Mouse (Mus musculus): Measurements from ENCODE around the gene Olfr1393. TPM values are rescaled to one million over a fixed set of nuclear protein-coding genes. Genes with fewer than 3 reads are reported as not detected.

Gene Olfr1393
- polyA plus RNA-seq, 1 experiment from 2014 or later = not detected

- no peak for ATAC-seq
- Histone ChIP-seq H3K36me3 (ENCODE audit: control insufficient read depth, insufficient read depth, low read length) (peaks cover 2% of the 10 kb centered on the region; the same call in 1 of the 2 replicates), H3K9ac (ENCODE audit: low read depth, low read length) (peak overlapping the region; percentile 82), H3K9me3 (replicated peaks; ENCODE audit: control insufficient read depth, low read length, poor library complexity, severe bottlenecking) (no peaks in the 10 kb centered on the region), H3K4me1 (ENCODE audit: control insufficient read depth, insufficient read depth, low read length) (peaks cover 34% of the 10 kb centered on the region), H3K27ac (ENCODE audit: low read length) (0 out of 2 replicates have a peak overlapping the region, but pooled peaks have one; percentile 60), H3K27me3 (ENCODE audit: control insufficient read depth, insufficient read depth, low read depth, low read length) (no peaks in the 10 kb centered on the region), H3K4me3 (ENCODE audit: low read depth, low read length) (peak overlapping the region; percentile 60), H3K4me2 (ENCODE audit: low read length) (peak overlapping the region; percentile 95)
- WGBS = 35% methylated on average over 10 of the region's 10 CpGs
Measured at GRCm38 (mm10) chr11:49249811-49250421, 28.2 kb upstream of the Olfr1393 start.

- peak; percentile 88 for ATAC-seq
- Histone ChIP-seq H3K4me3 (ENCODE audit: low read depth, low read length) (peak overlapping the region; percentile 60), H3K9ac (ENCODE audit: low read depth, low read length) (peak overlapping the region; percentile 82), H3K4me1 (ENCODE audit: control insufficient read depth, insufficient read depth, low read length) (peaks cover 27% of the 10 kb centered on the region), H3K27me3 (ENCODE audit: control insufficient read depth, insufficient read depth, low read depth, low read length) (no peaks in the 10 kb centered on the region), H3K4me2 (ENCODE audit: low read length) (peak overlapping the region; percentile 95), H3K36me3 (ENCODE audit: control insufficient read depth, insufficient read depth, low read length) (peaks cover 2% of the 10 kb centered on the region; the same call in 1 of the 2 replicates), H3K9me3 (replicated peaks; ENCODE audit: control insufficient read depth, low read length, poor library complexity, severe bottlenecking) (no peaks in the 10 kb centered on the region), H3K27ac (ENCODE audit: low read length) (peak overlapping the region; percentile 60)
- WGBS = 2% methylated on average over 41 of the region's 45 CpGs
Measured at GRCm38 (mm10) chr11:49250422-49251379, 27.4 kb upstream of the Olfr1393 start.

DNA sequence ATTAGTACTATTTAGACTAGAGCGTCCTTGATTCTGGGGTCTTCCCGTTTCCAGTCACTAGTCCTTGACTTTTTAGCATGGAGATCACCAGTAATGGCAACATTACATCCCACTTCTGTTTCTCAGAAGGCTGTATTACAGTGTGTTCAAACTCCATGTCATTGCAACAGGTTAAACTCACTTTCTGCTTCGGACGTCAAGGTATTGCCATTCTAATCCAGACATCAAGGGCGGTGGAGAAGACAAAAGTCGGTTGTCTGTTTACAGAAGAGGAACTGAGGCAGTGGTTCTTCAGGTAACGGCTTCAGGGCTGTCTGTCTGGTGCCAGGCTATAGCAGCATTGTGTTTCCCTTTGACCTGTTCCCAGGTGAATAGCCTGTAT is 26.7 kb upstream of the Olfr1393 start:
- Histone ChIP-seq H3K27ac (ENCODE audit: low read length) (no peak overlapping the region), H3K4me1 (ENCODE audit: control insufficient read depth, insufficient read depth, low read length) (peaks cover 21% of the 10 kb centered on the region), H3K4me2 (ENCODE audit: low read length) (peak overlapping the region; percentile 95), H3K4me3 (ENCODE audit: low read depth, low read length) (no peak overlapping the region), H3K9me3 (replicated peaks; ENCODE audit: control insufficient read depth, low read length, poor library complexity, severe bottlenecking) (no peaks in the 10 kb centered on the region), H3K36me3 (ENCODE audit: control insufficient read depth, insufficient read depth, low read length) (peaks cover 2% of the 10 kb centered on the region; the same call in 1 of the 2 replicates), H3K27me3 (ENCODE audit: control insufficient read depth, insufficient read depth, low read depth, low read length) (no peaks in the 10 kb centered on the region), H3K9ac (ENCODE audit: low read depth, low read length) (no peak overlapping the region)
- 77% methylated on average over 7 of the region's 7 CpGs for WGBS
- no peak for ATAC-seq

- Histone ChIP-seq H3K9me3 (replicated peaks; ENCODE audit: control insufficient read depth, low read length, poor library complexity, severe bottlenecking) (no peaks in the 10 kb centered on the region), H3K27me3 (ENCODE audit: control insufficient read depth, insufficient read depth, low read depth, low read length) (no peaks in the 10 kb centered on the region), H3K27ac (ENCODE audit: low read length) (no peak overlapping the region), H3K4me3 (ENCODE audit: low read depth, low read length) (no peak overlapping the region), H3K4me1 (ENCODE audit: control insufficient read depth, insufficient read depth, low read length) (peaks cover 17% of the 10 kb centered on the region), H3K4me2 (ENCODE audit: low read length) (no peak overlapping the region), H3K9ac (ENCODE audit: low read depth, low read length) (no peak overlapping the region), H3K36me3 (ENCODE audit: control insufficient read depth, insufficient read depth, low read length) (peaks cover 2% of the 10 kb centered on the region; the same call in 1 of the 2 replicates)
- 94% methylated on average over 5 of the region's 5 CpGs for WGBS
- no peak for ATAC-seq
Measured at GRCm38 (mm10) chr11:49252048-49252447, 26.1 kb upstream of the Olfr1393 start.

GRCm38 (mm10) chr11:49253035-49253434 is 25.1 kb upstream of the Olfr1393 start:
- ATAC-seq = no peak
- 97% methylated on average over 6 of the region's 6 CpGs for WGBS

DNA sequence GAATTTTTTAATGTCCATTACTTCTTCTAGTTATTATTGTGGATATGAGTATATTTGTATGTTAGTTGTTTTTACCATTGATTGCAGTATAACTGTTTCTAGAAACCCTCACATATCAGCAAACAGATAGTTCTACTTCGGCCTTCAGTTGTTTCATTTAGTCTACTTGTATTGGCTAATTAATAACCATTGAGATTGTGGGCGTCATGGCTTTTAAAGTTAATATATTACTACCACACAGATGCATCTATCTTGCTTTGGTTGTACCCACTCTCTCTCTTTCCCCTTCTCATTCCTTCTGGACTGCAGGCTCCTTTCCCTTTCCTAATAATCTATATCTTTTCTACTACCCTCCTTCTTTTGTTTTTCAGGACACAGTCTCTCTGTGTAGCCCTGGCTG is 18.8 kb upstream of the Olfr1393 start:
- no peak overlapping the region for H3K4me2 ChIP-seq (ENCODE audit: low read length)
- H3K9ac ChIP-seq (ENCODE audit: low read depth, low read length) = no peak overlapping the region
- no peak overlapping the region for H3K27ac ChIP-seq (ENCODE audit: low read length)
- WGBS = 97% methylated on average over 2 of the region's 2 CpGs
- H3K36me3 ChIP-seq (ENCODE audit: control insufficient read depth, insufficient read depth, low read length) = peaks cover 8% of the 10 kb centered on the region
- H3K4me1 ChIP-seq (ENCODE audit: control insufficient read depth, insufficient read depth, low read length) = no peaks in the 10 kb centered on the region
- ATAC-seq = no peak
- H3K4me3 ChIP-seq (ENCODE audit: low read depth, low read length) = no peak overlapping the region
- H3K27me3 ChIP-seq (ENCODE audit: control insufficient read depth, insufficient read depth, low read depth, low read length) = no peaks in the 10 kb centered on the region
- H3K9me3 ChIP-seq (replicated peaks; ENCODE audit: control insufficient read depth, low read length, poor library complexity, severe bottlenecking) = no peaks in the 10 kb centered on the region

More at GRCm38 (mm10) chr11:49253035-49253434, 25.1 kb upstream of the Olfr1393 start:
- Histone ChIP-seq H3K27me3 (ENCODE audit: control insufficient read depth, insufficient read depth, low read depth, low read length) (no peaks in the 10 kb centered on the region), H3K4me3 (ENCODE audit: low read depth, low read length) (no peak overlapping the region), H3K4me2 (ENCODE audit: low read length) (no peak overlapping the region), H3K9ac (ENCODE audit: low read depth, low read length) (no peak overlapping the region), H3K4me1 (ENCODE audit: control insufficient read depth, insufficient read depth, low read length) (peaks cover 17% of the 10 kb centered on the region), H3K27ac (ENCODE audit: low read length) (no peak overlapping the region), H3K36me3 (ENCODE audit: control insufficient read depth, insufficient read depth, low read length) (peaks cover 2% of the 10 kb centered on the region; the same call in 1 of the 2 replicates), H3K9me3 (replicated peaks; ENCODE audit: control insufficient read depth, low read length, poor library complexity, severe bottlenecking) (no peaks in the 10 kb centered on the region)

GRCm38 (mm10) chr11:49259829-49260228 is 18.3 kb upstream of the Olfr1393 start:
- Histone ChIP-seq H3K9ac (ENCODE audit: low read depth, low read length) (no peak overlapping the region), H3K4me3 (ENCODE audit: low read depth, low read length) (no peak overlapping the region), H3K9me3 (replicated peaks; ENCODE audit: control insufficient read depth, low read length, poor library complexity, severe bottlenecking) (no peaks in the 10 kb centered on the region), H3K4me1 (ENCODE audit: control insufficient read depth, insufficient read depth, low read length) (no peaks in the 10 kb centered on the region), H3K27me3 (ENCODE audit: control insufficient read depth, insufficient read depth, low read depth, low read length) (no peaks in the 10 kb centered on the region), H3K27ac (ENCODE audit: low read length) (no peak overlapping the region), H3K4me2 (ENCODE audit: low read length) (no peak overlapping the region), H3K36me3 (ENCODE audit: control insufficient read depth, insufficient read depth, low read length) (peaks cover 8% of the 10 kb centered on the region; the same call in 1 of the 2 replicates)
- ATAC-seq = no peak
- 83% methylated on average over 1 of the region's 1 CpGs for WGBS

DNA sequence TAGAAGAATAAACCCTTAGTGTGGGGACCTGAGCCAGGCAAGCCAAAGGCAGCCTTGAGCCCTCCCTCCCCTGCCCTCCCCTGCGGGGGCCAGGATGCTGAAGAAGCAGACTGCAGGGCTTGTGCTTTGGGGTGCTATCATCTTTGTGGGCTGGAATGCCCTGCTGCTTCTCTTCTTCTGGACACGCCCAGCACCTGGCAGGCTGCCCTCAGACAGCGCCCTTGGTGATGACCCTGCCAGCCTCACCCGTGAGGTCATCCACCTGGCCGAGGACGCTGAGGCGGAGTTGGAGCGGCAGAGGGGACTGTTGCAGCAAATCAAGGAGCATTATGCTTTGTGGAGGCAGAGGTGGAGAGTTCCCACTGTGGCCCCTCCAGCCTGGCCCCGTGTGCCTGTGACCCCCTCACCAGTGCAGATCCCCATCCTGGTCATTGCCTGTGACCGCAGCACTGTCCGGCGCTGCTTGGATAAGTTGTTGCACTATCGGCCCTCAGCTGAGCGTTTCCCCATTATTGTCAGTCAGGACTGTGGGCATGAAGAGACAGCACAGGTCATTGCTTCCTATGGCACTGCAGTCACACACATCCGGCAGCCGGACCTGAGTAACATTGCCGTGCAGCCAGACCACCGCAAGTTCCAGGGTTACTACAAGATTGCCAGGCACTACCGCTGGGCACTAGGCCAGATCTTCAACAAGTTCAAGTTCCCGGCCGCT is 17.3 kb upstream of the Olfr1393 start:
- H3K4me2 ChIP-seq (ENCODE audit: low read length) = no peak overlapping the region
- no peak overlapping the region for H3K4me3 ChIP-seq (ENCODE audit: low read depth, low read length)
- no peaks in the 10 kb centered on the region for H3K9me3 ChIP-seq (replicated peaks; ENCODE audit: control insufficient read depth, low read length, poor library complexity, severe bottlenecking)
- no peaks in the 10 kb centered on the region for H3K4me1 ChIP-seq (ENCODE audit: control insufficient read depth, insufficient read depth, low read length)
- H3K36me3 ChIP-seq (ENCODE audit: control insufficient read depth, insufficient read depth, low read length) = peaks cover 8% of the 10 kb centered on the region; the same call in 1 of the 2 replicates
- no peak overlapping the region for H3K9ac ChIP-seq (ENCODE audit: low read depth, low read length)
- 96% methylated on average over 21 of the region's 21 CpGs for WGBS
- H3K27ac ChIP-seq (ENCODE audit: low read length) = no peak overlapping the region
- no peak for ATAC-seq
- H3K27me3 ChIP-seq (ENCODE audit: control insufficient read depth, insufficient read depth, low read depth, low read length) = no peaks in the 10 kb centered on the region

Measured in midbrain, embryonic 16.5 days (tissue).